Mouse (Mus musculus) hindbrain, embryonic 16.5 days (tissue): Measurements from ENCODE around the gene Tmem108. TPM values are rescaled to one million over a fixed set of nuclear protein-coding genes. Genes with fewer than 3 reads are reported as not detected.
A peak's percentile ranks its signal among the peaks of the same experiment; 100 is the strongest.
"Not testable (repeated sequence)": the region's sequence is repeated elsewhere in the genome, so short reads cannot be mapped to it uniquely, and the experiment has no call there.

Experiments
- ATAC-seq: fragments of 200-750 bp; cut with Nextera tagmentation; 2 replicates; pipeline ENCODE4 v1.8.0; 2017; ENCODE audit warnings: moderate TSS enrichment, moderate library complexity
- H3K27ac ChIP-seq: fragments of 300-500 bp; sonication (generic); 2 replicates; pipeline ENCODE4 v1.5.1; 2014; ENCODE audit warnings: low read depth, mild to moderate bottlenecking, control low read depth, low read length, moderate library complexity
- H3K27me3 ChIP-seq: fragments of 300-500 bp; sonication (generic); replicated peaks from 2 replicates; pipeline ENCODE4 v1.6.1; 2014; ENCODE audit warnings: low read length; ENCODE audit not compliant: control insufficient read depth, insufficient read depth
- H3K36me3 ChIP-seq: fragments of 300-500 bp; sonication (generic); 2 replicates; pipeline ENCODE4 v1.6.1; 2014; ENCODE audit warnings: mild to moderate bottlenecking, low read length, moderate library complexity, mixed read lengths; ENCODE audit not compliant: control insufficient read depth, insufficient read depth
- H3K4me1 ChIP-seq: fragments of 300-500 bp; sonication (generic); 2 replicates; pipeline ENCODE4 v1.6.1; 2014; ENCODE audit warnings: low read depth, low read length; ENCODE audit not compliant: control insufficient read depth, insufficient read depth
- H3K4me2 ChIP-seq: fragments of 300-500 bp; sonication (generic); 2 replicates; pipeline ENCODE4 v1.6.1; 2014; ENCODE audit warnings: mild to moderate bottlenecking, low read length, control low read depth, moderate library complexity
- H3K4me3 ChIP-seq: fragments of 300-500 bp; sonication (generic); 2 replicates; pipeline ENCODE4 v1.5.1; 2014; ENCODE audit warnings: mild to moderate bottlenecking, low read length, control low read depth, moderate library complexity
- H3K9ac ChIP-seq: fragments of 300-500 bp; sonication (generic); 2 replicates; pipeline ENCODE4 v1.6.1; 2014; ENCODE audit warnings: low read depth, mild to moderate bottlenecking, control low read depth, low read length, moderate library complexity
- H3K9me3 ChIP-seq: fragments of 300-500 bp; sonication (generic); 2 replicates; pipeline ENCODE4 v1.6.1; 2014; ENCODE audit warnings: mild to moderate bottlenecking, low read length, moderate library complexity; ENCODE audit not compliant: control insufficient read depth
- WGBS: fragments of 180-500 bp; shearing (Covaris S2); extraction: QIAGEN DNeasy Blood & Tissue Kit; methylation state at CpG from one replicate; pipeline ENCODE4 v1.1.7; 2014; 5-methylcytosine and 5-hydroxymethylcytosine counted together
- polyA plus RNA-seq: library from polyadenylated mRNA; unstranded; fragments of >200 nt; fragmentation: Nextera tagmentation; extraction: Ambion mirVana; gene quantifications from 2 replicates; pipeline ENCODE4 v1.2.1, GENCODE M21; 2015

The Tmem108 gene
- polyA plus RNA-seq, 1 experiment from 2014 or later, result 29.3 TPM

GRCm38 (mm10) chr9:103678531-103679060 is 83.0 kb downstream of the Tmem108 start:
- no peaks in the 10 kb centered on the region for H3K9me3 ChIP-seq

GRCm38 (mm10) chr9:103677811-103678210 is 83.8 kb downstream of the Tmem108 start:
- H3K9me3 ChIP-seq, result no peaks in the 10 kb centered on the region
- H3K4me2 ChIP-seq, result no peak overlapping the region
- no peaks in the 10 kb centered on the region for H3K27me3 ChIP-seq
- no peaks in the 10 kb centered on the region for H3K36me3 ChIP-seq
- ATAC-seq, result no peak
- H3K9ac ChIP-seq, result no peak overlapping the region
- 82% methylated on average over 5 of the region's 5 CpGs for WGBS
- H3K4me3 ChIP-seq, result no peak overlapping the region
- H3K4me1 ChIP-seq, result no peaks in the 10 kb centered on the region; the same call in 1 of the 2 replicates
- no peak overlapping the region for H3K27ac ChIP-seq

More at GRCm38 (mm10) chr9:103678531-103679060, 83.0 kb downstream of the Tmem108 start:
- Histone ChIP-seq H3K4me2 (no peak overlapping the region), H3K27me3 (no peaks in the 10 kb centered on the region), H3K36me3 (no peaks in the 10 kb centered on the region), H3K9ac (no peak overlapping the region), H3K4me1 (no peaks in the 10 kb centered on the region; the same call in 1 of the 2 replicates), H3K27ac (no peak overlapping the region), H3K4me3 (no peak overlapping the region)
- 61% methylated on average over 7 of the region's 7 CpGs for WGBS
- ATAC-seq, result no peak

- Histone ChIP-seq H3K9ac (no peak overlapping the region), H3K27me3 (no peaks in the 10 kb centered on the region), H3K9me3 (no peaks in the 10 kb centered on the region; the same call in 1 of the 2 replicates), H3K27ac (no peak overlapping the region), H3K4me2 (no peak overlapping the region), H3K4me3 (no peak overlapping the region), H3K4me1 (no peaks in the 10 kb centered on the region; the same call in 1 of the 2 replicates), H3K36me3 (no peaks in the 10 kb centered on the region)
- 86% methylated on average over 13 of the region's 13 CpGs for WGBS
- no peak for ATAC-seq
These were observed 85.7 kb downstream of the Tmem108 start for GRCm38 (mm10) chr9:103675721-103676480.

DNA sequence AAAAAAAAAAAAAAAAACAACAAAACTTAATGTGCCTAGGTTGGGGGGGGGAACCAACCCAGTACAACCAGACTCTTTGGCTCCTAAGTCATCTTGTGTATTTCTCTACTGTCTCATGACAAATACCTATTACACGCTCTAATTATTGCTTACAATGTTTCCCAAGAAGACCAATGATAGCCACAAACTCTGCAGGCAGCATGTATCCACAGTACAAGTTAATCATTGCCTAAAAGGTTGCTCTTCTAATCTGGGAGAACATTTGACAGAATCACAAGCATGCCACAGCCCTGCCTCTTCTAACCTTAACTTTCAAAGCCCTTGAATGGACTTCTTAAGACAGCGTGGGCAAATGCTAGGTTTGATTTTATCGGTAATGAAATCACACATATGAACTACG is 88.8 kb downstream of the Tmem108 start:
- Histone ChIP-seq H3K9ac (no peak overlapping the region), H3K9me3 (no peaks in the 10 kb centered on the region; the same call in 1 of the 2 replicates), H3K4me3 (no peak overlapping the region), H3K27ac (no peak overlapping the region), H3K36me3 (no peaks in the 10 kb centered on the region), H3K27me3 (no peaks in the 10 kb centered on the region), H3K4me1 (no peaks in the 10 kb centered on the region; the same call in 1 of the 2 replicates), H3K4me2 (no peak overlapping the region)
- no peak for ATAC-seq
- 93% methylated on average over 4 of the region's 4 CpGs for WGBS

GRCm38 (mm10) chr9:103670592-103671113 is 91.0 kb downstream of the Tmem108 start:
- not testable (repeated sequence) for H3K27ac ChIP-seq, H3K36me3 ChIP-seq, H3K27me3 ChIP-seq, H3K4me2 ChIP-seq, ATAC-seq, H3K4me1 ChIP-seq, H3K9ac ChIP-seq, H3K4me3 ChIP-seq, H3K9me3 ChIP-seq
- WGBS, result 96% methylated on average over 8 of the region's 8 CpGs

DNA sequence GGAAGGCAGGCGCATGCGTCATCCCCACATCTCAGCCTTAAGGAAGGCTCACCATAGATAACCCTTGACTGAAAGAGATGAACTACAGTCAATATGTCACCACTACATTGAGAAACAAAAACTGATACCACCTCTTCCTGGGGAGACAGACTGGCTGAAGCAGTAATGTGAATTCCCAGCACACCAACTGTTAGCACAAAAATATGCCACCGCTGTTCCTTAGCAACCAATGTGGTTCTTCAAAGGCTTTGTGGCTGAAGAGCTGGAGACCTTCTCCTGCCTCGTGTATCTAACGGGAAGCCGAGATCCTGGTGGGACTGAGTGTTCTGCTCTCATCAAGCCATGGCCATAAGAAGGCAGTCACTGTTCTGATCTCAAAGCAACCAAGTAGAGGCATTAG is 92.8 kb downstream of the Tmem108 start:
- H3K27me3 ChIP-seq, result no peaks in the 10 kb centered on the region
- WGBS, result 76% methylated on average over 6 of the region's 6 CpGs
- H3K27ac ChIP-seq, result no peak overlapping the region
- H3K4me1 ChIP-seq, result peaks cover 13% of the 10 kb centered on the region
- H3K9me3 ChIP-seq, result no peaks in the 10 kb centered on the region; the same call in 1 of the 2 replicates
- no peak overlapping the region for H3K4me2 ChIP-seq
- ATAC-seq, result no peak
- H3K9ac ChIP-seq, result no peak overlapping the region
- H3K36me3 ChIP-seq, result no peaks in the 10 kb centered on the region
- H3K4me3 ChIP-seq, result no peak overlapping the region

- H3K4me3 ChIP-seq, result no peak overlapping the region
- 67% methylated on average over 6 of the region's 6 CpGs for WGBS
- H3K4me1 ChIP-seq, result peaks cover 15% of the 10 kb centered on the region
- 0 out of 2 replicates have a peak, but pooled peaks have one; percentile 18 for ATAC-seq
- H3K27ac ChIP-seq, result no peak overlapping the region
- no peak overlapping the region for H3K4me2 ChIP-seq
- no peak overlapping the region for H3K9ac ChIP-seq
- no peaks in the 10 kb centered on the region for H3K27me3 ChIP-seq
- no peaks in the 10 kb centered on the region; the same call in 1 of the 2 replicates for H3K9me3 ChIP-seq
- no peaks in the 10 kb centered on the region for H3K36me3 ChIP-seq
These were observed 95.8 kb downstream of the Tmem108 start for GRCm38 (mm10) chr9:103665817-103666216.

DNA sequence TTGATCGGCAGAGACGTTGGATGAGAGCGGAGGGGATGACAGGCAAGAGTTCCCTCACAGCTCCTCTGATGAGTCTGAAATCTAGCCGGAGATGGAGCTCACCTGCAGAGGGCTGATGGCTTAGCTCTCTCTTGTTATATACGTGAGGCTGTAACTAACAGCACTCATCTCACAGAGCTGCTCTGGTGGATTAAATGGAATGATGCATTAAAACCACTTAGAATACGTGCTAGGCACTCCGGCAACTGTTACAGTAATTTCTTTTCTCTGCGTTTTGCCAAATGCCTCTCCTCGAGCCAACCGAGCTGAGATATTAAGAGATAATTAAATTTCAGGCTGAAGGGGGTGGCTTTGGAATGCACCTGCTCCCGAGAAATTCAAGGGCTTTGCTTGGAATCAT is 97.5 kb downstream of the Tmem108 start:
- Histone ChIP-seq H3K4me2 (peak overlapping the region; percentile 1; the same call in 1 of the 2 replicates), H3K4me1 (peaks cover 15% of the 10 kb centered on the region), H3K9me3 (no peaks in the 10 kb centered on the region; the same call in 1 of the 2 replicates), H3K4me3 (no peak overlapping the region), H3K36me3 (no peaks in the 10 kb centered on the region), H3K27ac (no peak overlapping the region), H3K9ac (no peak overlapping the region), H3K27me3 (no peaks in the 10 kb centered on the region)
- WGBS, result 44% methylated on average over 11 of the region's 11 CpGs
- ATAC-seq, result peak; percentile 50; the same call in 1 of the 2 replicates

- WGBS, result 38% methylated on average over 1 of the region's 1 CpGs
- Histone ChIP-seq H3K27me3 (no peaks in the 10 kb centered on the region), H3K4me2 (no peak overlapping the region), H3K9me3 (no peaks in the 10 kb centered on the region; the same call in 1 of the 2 replicates), H3K9ac (no peak overlapping the region), H3K27ac (no peak overlapping the region), H3K36me3 (no peaks in the 10 kb centered on the region), H3K4me3 (no peak overlapping the region), H3K4me1 (peaks cover 25% of the 10 kb centered on the region)
- ATAC-seq, result no peak
These were observed 99.8 kb downstream of the Tmem108 start for GRCm38 (mm10) chr9:103661873-103662272.
